Mouse (Mus musculus): Measurements from ENCODE around the gene Rbbp4. TPM values are rescaled to one million over a fixed set of nuclear protein-coding genes. Genes with fewer than 3 reads are reported as not detected.

Gene Rbbp4
- polyA plus RNA-seq (2012; ENCODE audit: insufficient read depth, insufficient read length, missing spikeins) = 137 and 148 TPM in 2 replicates

DNA sequence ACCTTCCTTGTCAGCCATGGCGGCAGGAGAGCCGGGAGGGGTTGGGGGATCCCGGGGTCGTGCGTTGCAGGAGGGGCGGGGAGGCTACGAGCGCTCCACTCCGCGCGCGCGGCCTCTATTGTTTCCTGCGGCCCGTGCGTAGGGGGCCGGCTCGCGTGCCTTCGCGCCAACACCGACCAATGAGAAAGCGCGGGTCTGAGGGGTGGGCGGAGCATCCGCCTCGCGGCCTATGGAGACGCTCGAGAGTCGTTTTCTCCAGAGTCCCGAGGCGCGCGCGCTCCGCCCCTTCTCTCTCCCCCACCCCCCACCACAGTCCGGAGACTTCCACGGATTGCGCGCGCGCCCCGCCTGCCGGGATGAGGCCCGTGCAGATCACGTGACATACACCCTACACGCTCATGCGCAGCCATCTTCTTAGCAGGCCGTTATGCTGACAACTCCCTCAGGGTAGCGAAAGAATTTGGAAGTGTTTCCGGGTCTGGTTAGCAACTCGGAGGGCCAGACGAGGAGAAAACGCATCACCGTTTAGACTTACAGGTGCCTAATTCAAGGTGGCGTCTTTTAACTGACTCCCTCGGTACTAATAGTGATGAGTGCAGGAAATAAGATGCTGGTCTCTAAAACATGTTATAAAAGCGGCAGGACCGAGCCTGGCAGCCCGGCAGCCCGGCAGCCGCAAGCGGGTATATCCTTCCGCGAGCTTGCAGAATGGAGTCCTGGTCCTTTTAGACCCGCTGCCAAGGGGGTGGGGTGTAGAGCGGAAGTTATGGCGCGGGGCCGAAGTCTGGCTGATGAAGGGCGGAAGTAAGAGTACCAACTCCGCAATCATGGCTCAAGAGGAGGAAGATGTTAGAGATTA lies at the start of gene Rbbp4, which contains the start of gene Zbtb8os:
Gene Rbbp4 (minus strand): TSS at position 155 of the 859 bp plus-strand sequence.
Gene Zbtb8os (plus strand): TSS at position 480 of the 859 bp plus-strand sequence.
- peaks cover 37% of the 10 kb centered on the region for H3K4me1 ChIP-seq (ENCODE audit: control insufficient read depth, insufficient read depth, low read length)
- TF ChIP-seq POLR2A (IDR thresholded peaks at IDR 0.05; ENCODE audit: borderline replicate concordance, low read depth, low read length) = no peak; the same call in 1 of the 2 replicates
- H3K4me3 ChIP-seq (ENCODE audit: insufficient read depth, low read length) = peak within 1 kb of the TSS; percentile 94
- peak within 1 kb of the TSS; percentile 95 for H3K27ac ChIP-seq (ENCODE audit: insufficient read depth, low read depth, low read length)

DNA sequence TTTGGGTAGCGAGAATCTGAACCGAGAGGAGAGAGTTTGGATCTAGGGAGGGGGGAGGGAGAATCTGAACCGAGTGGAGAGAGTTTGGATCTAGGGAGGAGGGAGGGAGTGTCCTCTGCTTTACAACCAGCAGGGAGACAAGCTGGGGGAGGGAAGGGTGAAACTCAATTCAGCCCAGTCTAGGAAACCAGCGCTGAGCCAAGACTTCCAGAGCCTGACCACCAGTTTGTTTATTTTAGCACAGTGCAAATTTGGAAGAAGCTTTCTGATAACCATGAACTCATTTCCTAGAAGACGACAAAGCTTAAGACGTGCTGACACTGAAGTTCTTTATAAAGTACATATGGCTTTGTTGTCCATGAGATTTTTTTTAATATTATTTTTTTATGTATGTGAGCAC lies 49.3 kb upstream of the Rbbp4 start:
- no peak for TF ChIP-seq CTCF (IDR thresholded peaks at IDR 0.05; ENCODE audit: low read depth, low read length)
- no peak for TF ChIP-seq POLR2A (IDR thresholded peaks at IDR 0.05; ENCODE audit: borderline replicate concordance, low read depth, low read length)
- Histone ChIP-seq H3K4me3 (ENCODE audit: insufficient read depth, low read length) (no peak overlapping the region), H3K27ac (ENCODE audit: insufficient read depth, low read depth, low read length) (no peak overlapping the region), H3K4me1 (ENCODE audit: control insufficient read depth, insufficient read depth, low read length) (peaks cover 2% of the 10 kb centered on the region; the same call in 1 of the 2 replicates)

DNA sequence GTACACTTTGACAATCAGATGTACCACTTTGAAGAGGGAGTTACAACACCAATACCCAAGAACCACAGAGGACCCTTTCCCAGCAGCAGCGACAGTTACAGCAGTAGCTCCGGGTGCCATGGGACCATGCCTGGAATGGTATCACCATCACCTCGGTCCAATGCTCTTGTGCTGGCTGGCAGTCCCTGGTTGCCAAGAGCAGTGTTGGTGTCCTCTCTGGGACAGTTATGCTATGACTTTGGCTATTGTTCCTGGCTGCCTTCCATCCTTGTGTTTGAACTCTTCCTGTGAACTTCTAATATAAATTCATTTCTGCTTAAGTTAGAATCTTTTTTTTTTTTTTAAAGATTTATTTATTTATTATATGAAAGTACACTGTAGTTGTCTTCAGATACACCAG lies 48.4 kb upstream of the Rbbp4 start:
- H3K4me1 ChIP-seq (ENCODE audit: control insufficient read depth, insufficient read depth, low read length) = peaks cover 2% of the 10 kb centered on the region; the same call in 1 of the 2 replicates
- no peak overlapping the region for H3K27ac ChIP-seq (ENCODE audit: insufficient read depth, low read depth, low read length)
- TF ChIP-seq POLR2A (IDR thresholded peaks at IDR 0.05; ENCODE audit: borderline replicate concordance, low read depth, low read length) (no peak), CTCF (IDR thresholded peaks at IDR 0.05; ENCODE audit: low read depth, low read length) (no peak)
- no peak overlapping the region for H3K4me3 ChIP-seq (ENCODE audit: insufficient read depth, low read length)

DNA sequence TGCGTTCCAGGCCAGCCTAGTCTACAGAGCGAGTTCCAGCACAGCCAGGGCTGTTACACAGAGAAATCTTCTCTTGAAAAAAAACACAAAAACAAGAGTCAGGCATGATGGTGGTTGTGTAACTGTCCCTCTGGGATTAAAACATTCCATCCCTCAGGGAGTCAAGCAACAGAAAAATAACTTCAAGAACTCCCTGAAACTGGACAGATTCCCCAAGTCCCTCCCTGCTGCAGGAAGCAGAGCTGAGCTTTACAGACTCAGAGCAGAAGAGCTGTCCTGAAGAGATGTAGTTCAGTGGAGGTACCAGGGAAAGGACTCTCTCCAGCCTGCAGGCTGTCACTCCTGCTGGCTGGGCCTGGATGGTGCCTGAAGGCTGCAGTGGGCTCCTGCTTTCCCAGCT lies 47.3 kb upstream of the Rbbp4 start:
- Histone ChIP-seq H3K4me1 (ENCODE audit: control insufficient read depth, insufficient read depth, low read length) (peaks cover 2% of the 10 kb centered on the region; the same call in 1 of the 2 replicates), H3K4me3 (ENCODE audit: insufficient read depth, low read length) (no peak overlapping the region), H3K27ac (ENCODE audit: insufficient read depth, low read depth, low read length) (no peak overlapping the region)
- TF ChIP-seq CTCF (IDR thresholded peaks at IDR 0.05; ENCODE audit: low read depth, low read length) (no peak), POLR2A (IDR thresholded peaks at IDR 0.05; ENCODE audit: borderline replicate concordance, low read depth, low read length) (no peak)

DNA sequence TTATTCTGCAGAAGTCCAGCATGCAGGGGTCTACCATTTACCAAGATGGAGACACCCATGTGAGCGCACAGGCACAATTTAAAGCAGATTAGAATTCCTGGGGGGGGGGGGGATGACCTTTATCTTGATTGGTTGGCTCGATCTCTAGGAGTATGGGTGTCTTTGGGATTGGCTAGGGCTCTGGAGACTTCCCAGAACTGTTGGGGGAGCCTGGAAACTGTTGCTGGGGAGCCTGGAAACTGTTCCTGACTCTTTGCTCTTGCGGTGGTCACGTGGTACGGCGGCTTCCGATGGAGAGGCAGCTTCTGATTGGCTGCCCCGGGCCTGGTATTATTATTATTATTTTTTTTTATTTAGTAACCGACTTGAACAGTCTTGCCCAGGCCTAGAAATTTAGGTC lies 46.9 kb upstream of the Rbbp4 start:
- Histone ChIP-seq H3K4me1 (ENCODE audit: control insufficient read depth, insufficient read depth, low read length) (peaks cover 2% of the 10 kb centered on the region; the same call in 1 of the 2 replicates), H3K27ac (ENCODE audit: insufficient read depth, low read depth, low read length) (no peak overlapping the region), H3K4me3 (ENCODE audit: insufficient read depth, low read length) (no peak overlapping the region)
- TF ChIP-seq CTCF (IDR thresholded peaks at IDR 0.05; ENCODE audit: low read depth, low read length) (no peak), POLR2A (IDR thresholded peaks at IDR 0.05; ENCODE audit: borderline replicate concordance, low read depth, low read length) (no peak)

DNA sequence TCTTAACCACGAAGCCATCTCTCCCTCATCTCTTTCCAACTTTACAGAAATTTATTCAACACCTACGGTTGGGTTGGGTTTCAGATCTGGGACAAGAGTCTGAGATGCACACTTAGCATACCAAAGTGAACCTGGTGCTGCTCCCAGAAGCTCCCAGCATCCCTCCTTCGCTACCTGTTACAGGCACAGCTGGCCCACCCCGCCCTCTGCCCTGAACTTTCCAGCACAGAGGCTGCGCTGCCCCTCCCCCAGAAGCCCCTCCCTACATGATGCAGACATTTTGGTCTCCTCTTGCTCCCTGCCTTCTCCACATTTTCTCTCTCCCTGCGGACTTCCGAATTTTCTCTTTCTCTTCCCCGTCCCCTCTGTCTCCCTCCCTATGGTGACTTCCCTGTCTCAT lies 46.0 kb upstream of the Rbbp4 start:
- H3K27ac ChIP-seq (ENCODE audit: insufficient read depth, low read depth, low read length) = no peak overlapping the region
- no peak overlapping the region for H3K4me3 ChIP-seq (ENCODE audit: insufficient read depth, low read length)
- TF ChIP-seq POLR2A (IDR thresholded peaks at IDR 0.05; ENCODE audit: borderline replicate concordance, low read depth, low read length) (no peak), CTCF (IDR thresholded peaks at IDR 0.05; ENCODE audit: low read depth, low read length) (no peak)
- peaks cover 2% of the 10 kb centered on the region; the same call in 1 of the 2 replicates for H3K4me1 ChIP-seq (ENCODE audit: control insufficient read depth, insufficient read depth, low read length)

DNA sequence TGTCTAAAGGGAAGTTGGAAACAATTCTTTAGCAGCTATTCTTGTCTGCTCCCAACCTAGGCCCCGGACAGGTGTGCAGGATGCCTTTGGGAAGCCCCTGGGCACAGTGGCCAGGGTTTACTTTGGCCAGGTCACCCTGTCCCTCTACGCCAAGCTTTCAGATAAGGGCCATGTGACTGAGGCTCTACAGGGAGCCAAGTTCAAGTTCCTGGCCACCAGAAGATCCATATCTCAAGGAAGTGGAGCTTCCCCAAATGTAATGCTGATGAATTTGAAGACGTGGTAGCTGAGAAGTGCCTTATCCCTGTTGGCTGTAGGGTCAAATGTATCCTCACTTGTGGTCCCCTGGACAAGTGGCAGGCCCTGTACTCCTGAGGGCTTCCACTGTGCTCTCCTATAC lies 44.6 kb upstream of the Rbbp4 start:
- TF ChIP-seq POLR2A (IDR thresholded peaks at IDR 0.05; ENCODE audit: borderline replicate concordance, low read depth, low read length) (no peak), CTCF (IDR thresholded peaks at IDR 0.05; ENCODE audit: low read depth, low read length) (no peak)
- no peak overlapping the region for H3K27ac ChIP-seq (ENCODE audit: insufficient read depth, low read depth, low read length)
- no peaks in the 10 kb centered on the region for H3K4me1 ChIP-seq (ENCODE audit: control insufficient read depth, insufficient read depth, low read length)
- no peak overlapping the region for H3K4me3 ChIP-seq (ENCODE audit: insufficient read depth, low read length)

DNA sequence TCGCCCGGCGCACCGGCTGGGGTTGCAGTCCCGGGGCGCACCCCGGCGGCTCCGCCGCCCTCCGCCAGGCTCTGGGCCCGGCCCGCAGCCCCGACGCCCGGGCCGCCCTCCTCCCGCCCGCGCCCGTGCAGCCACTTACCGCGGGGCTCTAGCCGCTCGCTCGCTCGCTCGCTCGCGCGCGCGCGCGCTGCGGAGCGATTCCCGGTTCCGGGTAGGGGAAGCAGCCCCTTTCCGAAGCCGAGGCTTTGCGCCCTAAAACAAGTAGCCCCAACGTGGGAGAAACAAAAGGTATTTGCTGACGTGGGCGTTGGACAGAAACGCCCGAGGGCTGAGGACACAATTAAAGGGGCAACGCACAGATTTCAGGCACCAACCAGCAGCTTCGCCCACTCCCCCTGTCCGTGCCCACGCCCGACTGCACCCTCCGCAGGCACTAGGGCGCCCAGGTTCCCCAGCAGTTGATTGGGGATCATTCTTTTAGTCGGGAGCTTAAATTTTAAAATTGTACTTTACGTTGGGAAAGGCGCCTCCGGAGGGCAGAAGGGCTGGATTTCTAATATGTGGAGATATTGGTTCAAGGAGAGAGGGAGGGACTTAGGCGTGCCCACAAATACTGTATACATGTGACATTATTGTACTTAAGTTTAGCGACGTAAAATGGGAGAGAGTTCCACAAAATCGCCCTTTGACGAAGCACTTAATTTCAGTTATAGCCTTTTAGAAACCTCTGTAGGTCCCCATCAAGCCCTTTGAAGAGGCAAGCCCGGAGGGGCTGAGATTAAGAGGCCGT lies 42.6 kb upstream of the Rbbp4 start, which contains the start of gene Zbtb8a:
Gene Zbtb8a (minus strand): TSS at position 516 of the 790 bp plus-strand sequence.
- H3K27ac ChIP-seq (ENCODE audit: insufficient read depth, low read depth, low read length) = no peak within 1 kb of the TSS; the same call in 1 of the 2 replicates
- TF ChIP-seq POLR2A (IDR thresholded peaks at IDR 0.05; ENCODE audit: borderline replicate concordance, low read depth, low read length) (no peak), CTCF (IDR thresholded peaks at IDR 0.05; ENCODE audit: low read depth, low read length) (no peak)
- H3K4me1 ChIP-seq (ENCODE audit: control insufficient read depth, insufficient read depth, low read length) = peaks cover 8% of the 10 kb centered on the region
- peak within 1 kb of the TSS; percentile 67 for H3K4me3 ChIP-seq (ENCODE audit: insufficient read depth, low read length)

DNA sequence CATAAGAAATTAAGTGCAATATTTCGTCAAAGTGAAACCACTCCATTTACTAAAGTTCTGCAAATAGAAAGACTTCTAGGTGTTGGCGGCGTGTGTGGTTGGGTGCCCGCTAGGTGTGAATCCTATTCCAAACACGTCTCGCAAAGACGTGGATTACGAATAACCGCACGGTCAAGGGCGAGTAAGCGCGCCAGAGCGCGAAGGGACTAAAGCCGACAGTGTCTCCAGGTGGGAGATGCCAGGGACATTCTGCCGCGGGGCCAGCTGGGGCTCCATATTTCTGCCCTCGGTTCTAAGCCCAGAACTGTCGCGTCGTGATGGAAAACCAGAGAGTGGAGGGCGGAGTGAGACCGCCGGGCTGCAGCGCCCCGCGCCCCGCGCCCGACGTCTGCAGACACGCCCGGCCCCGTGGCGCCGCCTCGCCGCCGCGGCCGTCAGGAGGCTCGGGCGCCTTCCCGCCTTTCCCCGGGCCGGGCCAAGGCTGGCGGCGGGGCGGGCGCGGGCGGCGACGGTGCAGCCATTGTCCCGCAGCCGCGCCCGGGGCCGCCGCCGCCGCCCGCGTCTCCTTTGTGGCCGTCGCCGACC lies 41.9 kb upstream of the Rbbp4 start:
- no peak for TF ChIP-seq POLR2A (IDR thresholded peaks at IDR 0.05; ENCODE audit: borderline replicate concordance, low read depth, low read length)
- H3K27ac ChIP-seq (ENCODE audit: insufficient read depth, low read depth, low read length) = no peak overlapping the region
- H3K4me3 ChIP-seq (ENCODE audit: insufficient read depth, low read length) = peak overlapping the region; percentile 67
- H3K4me1 ChIP-seq (ENCODE audit: control insufficient read depth, insufficient read depth, low read length) = peaks cover 8% of the 10 kb centered on the region
